Mouse (Mus musculus) adrenal gland, adult (tissue): ENCODE results near the gene Rara.

Source experiments
- DNase-seq, 2 experiments: peaks; one replicate each; pipeline ENCODE4 v3.0.0; 2022 to 2023; ENCODE audit warnings: low spot score in 1 of 2; ENCODE audit not compliant: inconsistent age in 2 of 2

Gene Rara

DNA sequence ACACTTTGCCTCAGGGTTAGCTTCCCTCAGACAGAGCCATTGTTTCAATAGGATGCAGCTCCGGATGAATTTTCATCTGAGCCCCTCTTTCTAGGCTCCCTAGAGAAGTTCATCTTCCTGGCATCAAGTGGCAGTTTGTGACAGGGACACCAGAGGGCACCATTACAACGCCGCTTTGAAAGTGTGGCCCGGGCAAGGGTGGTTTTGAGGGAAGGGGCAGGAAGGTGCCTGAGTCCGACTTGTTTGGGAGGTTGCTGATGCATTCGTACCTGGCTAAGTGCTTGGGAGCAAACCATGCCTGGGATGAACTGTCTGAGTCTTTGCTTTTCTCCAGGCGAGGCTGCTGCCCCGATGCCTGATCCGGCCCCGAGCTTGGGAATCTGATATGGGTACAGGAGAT is 5.3 kb upstream of the Rara start:
- DNase-seq: peak; percentile 61 to 85

DNA sequence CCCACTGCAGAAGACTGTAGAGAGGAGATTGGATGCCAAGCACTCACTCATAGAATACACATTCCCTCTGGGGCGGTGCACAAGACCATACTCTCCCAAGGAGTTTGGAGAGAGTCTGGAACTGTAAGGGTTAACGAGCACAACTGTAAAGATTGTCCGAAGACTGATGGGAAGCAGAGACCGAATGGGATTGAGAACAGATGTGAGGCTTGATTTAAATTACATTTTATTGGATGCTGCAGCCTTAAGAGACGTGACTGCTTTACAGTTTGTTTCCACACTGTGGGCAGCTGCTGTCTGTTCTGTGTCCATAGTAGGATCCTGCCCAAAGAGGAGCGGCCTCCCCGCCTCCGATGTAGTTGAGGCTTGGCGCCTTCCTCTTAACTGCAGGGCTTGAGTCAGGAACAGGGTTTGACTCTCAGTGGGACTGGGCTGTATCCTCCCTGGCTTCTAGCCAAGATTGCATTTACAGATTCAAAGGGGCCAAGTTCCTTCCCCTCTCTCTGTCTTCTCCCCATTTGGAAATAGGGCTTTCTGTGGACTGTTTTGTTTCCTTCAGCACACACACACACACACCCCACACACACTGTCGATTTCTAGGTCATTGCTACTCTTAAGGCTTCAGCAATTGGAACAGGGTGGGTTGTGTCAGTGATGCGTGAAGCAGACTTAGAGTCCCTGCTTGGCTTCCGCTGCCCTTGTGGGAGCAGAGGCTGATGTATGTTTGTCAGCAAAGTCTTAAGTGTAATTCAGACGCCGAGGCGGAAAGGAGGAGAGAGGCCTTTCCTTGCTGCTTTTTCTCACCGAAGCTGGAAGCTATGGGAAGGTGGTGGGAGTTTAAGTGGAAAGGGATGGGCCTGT is 4.5 kb upstream of the Rara start:
- peak in 1 of 2 experiments; percentile 38 for DNase-seq

DNA sequence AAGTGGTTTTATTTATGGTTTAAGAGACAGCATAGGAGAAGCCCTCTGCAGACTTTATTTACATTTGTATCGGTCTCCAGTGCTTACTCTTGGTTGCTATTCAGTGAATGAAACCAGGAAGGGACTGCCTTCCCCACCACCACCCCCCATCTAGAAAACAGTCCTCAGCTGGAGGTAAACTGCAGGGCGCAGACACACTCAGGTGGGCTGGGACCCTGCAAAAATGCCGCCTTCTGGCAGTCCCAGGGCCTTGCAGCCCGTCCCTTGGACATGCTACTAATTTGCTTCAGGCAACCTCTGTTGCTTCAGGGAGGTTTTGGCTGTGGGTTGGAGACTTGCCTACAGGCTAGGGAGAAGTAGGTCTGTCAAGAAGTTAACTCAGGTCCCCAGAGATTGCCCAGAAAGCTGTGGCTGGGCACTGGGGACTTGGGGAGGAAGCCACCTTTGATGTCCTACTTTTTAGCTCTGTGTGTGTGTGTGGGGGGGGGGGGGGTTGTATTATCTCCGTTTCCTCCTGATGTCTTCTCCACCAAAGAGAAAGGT is 2.9 kb upstream of the Rara start:
- DNase-seq: peak in 1 of 2 experiments; percentile 40

DNA sequence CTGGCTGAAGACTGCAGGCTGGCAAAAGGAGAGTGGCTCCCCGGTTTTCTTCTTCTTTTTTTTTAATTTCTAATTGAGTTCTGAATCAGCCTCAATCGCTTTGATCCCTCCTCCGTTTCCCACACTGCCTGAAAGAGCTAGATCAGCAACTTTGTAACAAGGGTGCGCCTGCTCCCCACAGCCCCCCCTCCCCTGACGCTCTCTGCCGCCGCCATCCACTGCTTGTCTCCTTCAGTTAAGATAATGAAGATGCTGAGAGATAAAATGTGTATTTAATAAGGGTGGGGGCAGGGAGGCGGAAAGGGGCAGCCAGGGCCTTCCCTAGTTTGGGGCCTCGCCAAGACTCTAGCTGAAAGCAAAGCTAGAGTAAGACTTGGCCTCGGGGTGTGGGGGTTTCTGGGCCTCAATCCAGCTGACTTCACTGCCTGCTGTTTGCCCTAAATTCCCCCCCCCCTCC is 2.3 kb upstream of the Rara start:
- peak; percentile 36 to 60 for DNase-seq

DNA sequence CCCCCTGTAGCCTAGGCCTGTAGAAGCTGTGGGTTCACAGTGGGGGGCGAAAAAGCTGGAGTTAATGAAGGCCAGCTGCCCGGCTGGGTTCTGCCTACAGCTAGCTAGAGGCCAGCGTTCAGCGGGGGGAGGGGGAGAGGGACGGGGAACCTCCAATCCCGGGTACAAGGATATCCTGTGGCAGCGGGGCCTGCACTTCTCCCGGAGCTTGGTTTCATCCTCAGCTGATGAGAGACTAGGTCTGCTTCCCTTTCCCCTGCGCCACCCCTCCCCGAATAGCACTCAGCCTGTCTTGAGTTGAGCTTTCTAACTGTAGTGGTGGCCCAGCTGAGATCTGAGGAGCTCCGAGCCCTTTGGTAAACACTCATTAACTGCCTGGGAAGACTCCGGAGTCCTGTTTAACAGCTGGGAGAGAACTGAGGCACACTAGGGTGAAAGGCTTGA is 1.7 kb upstream of the Rara start:
- no peak for DNase-seq

- DNase-seq: no peak
These were observed 1.1 kb upstream of the Rara start for GRCm38 (mm10) chr11:98926553-98926952.

- DNase-seq: peak in 1 of 2 experiments; percentile 53
These were observed 722 bp downstream of the Rara start for GRCm38 (mm10) chr11:98928186-98928893.

GRCm38 (mm10) chr11:98929503-98929902 is 1.9 kb downstream of the Rara start:
- DNase-seq: peak; percentile 49 to 70

- DNase-seq: peak; percentile 29 to 62
These were observed 2.5 kb downstream of the Rara start for GRCm38 (mm10) chr11:98930127-98930601.

DNA sequence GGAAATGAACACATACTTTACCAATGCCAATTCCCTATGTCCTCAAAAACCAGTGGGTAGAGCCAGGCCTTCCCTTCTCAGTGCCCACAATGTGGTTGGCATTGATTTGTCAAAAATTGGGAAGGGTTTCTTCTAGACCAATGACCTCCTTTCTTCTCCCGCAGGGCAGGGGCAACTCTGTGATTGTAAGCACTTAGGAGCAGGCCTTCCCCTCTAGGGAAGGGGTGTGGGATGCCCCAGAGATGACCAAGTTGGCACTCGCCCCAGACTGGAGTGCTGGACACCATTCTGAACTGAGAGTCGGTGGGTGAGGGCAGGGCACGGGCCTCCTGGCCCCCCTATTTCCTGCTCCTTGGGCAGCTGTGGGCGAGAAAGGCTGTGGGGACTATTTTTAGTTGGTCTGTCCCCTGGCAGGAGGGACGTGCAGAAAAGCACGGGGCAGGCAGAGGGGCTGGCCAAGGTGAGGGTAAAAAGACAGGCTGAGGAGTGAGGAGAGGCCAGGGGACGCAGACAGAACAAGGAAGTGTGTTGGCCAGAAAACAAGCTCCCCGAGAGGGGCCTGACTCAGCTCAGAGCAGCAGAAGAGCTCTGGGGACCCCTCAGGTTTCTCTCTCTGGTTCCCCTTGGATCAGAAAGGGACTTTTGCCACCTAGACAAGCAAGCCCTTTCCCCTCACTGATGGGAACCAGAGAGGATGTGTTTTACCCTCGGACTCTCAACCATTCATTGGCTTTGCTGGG is 3.3 kb downstream of the Rara start:
- DNase-seq: peak; percentile 32 to 63

DNA sequence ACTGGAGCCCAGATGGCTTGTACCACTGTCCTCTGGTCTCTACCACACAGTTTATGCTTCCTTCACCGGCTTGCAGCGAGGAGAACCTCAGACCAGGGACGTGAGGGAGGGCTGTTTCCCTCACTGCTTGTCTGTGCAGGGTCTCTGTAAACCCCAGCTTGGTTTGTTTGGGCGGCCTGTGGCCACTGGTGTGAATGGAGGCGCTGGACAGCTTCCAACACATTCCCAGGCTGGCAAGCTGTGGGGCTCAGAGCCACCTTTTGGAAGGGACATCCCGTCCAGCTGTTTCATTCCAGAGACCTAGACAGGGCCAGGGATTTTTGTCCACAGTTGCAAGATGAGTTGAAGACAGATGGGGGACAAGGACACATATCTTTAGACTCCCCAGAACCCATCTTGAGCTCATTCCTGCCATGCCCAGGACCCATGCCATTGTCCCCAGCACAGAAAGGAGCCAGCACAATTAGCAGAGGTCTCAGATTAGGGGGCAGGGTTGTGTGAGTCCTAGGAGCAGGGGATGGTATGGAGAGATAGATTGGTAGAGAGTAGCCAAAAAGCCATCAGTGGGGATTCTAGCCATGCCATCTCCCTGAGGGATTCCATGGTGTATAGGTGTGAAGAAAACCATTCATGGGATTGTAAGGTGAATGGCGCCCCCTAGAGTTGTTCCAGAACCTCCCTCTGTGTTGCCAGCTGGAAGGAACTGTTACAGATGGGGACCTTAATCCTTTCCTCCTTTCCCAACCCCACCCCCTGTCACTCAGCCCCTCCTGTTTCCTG is 4.1 kb downstream of the Rara start:
- peak; percentile 29 to 60 for DNase-seq

DNA sequence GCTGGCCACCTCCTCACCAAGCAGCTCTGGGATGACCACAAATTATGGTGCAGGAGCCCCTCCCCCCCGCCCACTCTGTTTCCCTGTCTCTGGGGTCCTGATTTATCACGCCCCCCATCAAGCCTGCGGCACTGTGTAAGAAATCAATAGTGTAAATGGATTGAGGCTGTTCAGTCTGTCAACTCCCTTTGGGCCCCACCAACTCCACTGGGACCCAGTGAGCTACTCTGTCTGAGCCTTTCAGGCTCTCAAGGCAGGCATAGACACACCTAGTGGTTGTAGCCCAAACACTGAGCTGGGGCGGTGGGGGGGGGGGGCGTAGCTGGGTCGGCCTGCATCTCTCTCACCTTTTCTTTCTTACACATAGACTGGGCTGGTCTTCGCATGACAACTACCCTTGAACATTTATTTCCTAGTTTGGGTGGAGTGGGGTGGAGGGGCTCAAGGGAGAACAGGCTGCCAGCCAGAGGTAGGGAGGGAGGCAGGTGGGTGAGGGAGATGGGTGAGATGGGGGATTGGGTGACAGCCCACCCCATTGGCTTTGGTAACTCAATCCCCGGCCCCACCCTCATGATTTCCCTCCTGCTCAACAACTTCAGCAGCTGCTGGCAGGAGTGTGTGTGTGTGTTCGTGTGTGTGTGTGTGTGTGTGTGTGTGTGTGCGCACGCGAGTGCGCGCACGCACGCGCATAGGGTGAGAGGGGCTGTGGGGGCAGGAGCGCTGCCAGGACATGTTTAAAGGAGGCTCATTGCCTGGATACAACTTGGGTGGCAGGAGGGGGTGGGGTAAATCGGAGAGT is 4.9 kb downstream of the Rara start:
- peak in 1 of 2 experiments; percentile 37 for DNase-seq

- DNase-seq: peak; percentile 98
These were observed 5.5 kb downstream of the Rara start for GRCm38 (mm10) chr11:98933151-98933550.

DNA sequence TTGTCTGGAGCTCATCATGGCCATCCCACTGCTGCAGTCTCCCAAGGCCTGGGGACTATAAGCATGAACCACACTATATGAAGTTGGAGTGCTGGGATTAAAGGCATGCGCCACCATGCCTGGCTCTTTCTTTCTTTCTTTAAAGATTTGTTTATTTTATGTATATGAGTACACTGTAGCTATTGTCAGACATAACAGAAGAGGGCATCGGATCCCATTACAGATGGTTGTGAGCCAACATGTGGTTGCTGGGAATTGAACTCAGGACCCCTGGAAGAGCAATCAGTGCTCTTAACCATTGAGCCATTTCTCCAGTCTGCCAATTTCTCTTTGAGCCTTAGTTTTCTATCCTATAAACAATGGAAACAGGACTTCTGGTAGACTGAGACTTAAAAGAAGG is 6.2 kb downstream of the Rara start:
- DNase-seq: peak in 1 of 2 experiments; percentile 57

- DNase-seq: peak in 1 of 2 experiments; percentile 68
These were observed 6.7 kb downstream of the Rara start for GRCm38 (mm10) chr11:98934367-98934766.

- no peak for DNase-seq
These were observed 7.5 kb downstream of the Rara start for GRCm38 (mm10) chr11:98935123-98935522.

DNA sequence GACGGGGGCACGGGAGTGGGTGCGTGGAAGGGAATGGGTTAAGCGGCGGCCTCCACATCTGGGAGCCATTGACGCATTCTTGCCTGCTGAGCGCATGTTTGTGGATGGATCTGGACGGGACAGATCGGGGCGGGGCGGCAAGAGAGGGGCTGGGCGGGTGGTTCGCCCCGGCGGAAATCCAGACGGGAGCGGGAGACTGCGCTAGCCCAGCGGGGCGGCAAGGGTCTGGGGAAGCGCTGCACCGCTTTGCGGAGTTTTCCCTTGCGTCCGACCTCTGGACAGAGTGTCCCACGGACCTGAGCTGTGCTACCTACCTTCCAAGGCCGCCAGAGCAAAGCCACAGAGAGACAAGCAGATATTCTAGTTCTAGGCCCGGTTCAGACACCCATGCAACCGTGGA is 8.6 kb downstream of the Rara start:
- DNase-seq: peak in 1 of 2 experiments; percentile 84

DNA sequence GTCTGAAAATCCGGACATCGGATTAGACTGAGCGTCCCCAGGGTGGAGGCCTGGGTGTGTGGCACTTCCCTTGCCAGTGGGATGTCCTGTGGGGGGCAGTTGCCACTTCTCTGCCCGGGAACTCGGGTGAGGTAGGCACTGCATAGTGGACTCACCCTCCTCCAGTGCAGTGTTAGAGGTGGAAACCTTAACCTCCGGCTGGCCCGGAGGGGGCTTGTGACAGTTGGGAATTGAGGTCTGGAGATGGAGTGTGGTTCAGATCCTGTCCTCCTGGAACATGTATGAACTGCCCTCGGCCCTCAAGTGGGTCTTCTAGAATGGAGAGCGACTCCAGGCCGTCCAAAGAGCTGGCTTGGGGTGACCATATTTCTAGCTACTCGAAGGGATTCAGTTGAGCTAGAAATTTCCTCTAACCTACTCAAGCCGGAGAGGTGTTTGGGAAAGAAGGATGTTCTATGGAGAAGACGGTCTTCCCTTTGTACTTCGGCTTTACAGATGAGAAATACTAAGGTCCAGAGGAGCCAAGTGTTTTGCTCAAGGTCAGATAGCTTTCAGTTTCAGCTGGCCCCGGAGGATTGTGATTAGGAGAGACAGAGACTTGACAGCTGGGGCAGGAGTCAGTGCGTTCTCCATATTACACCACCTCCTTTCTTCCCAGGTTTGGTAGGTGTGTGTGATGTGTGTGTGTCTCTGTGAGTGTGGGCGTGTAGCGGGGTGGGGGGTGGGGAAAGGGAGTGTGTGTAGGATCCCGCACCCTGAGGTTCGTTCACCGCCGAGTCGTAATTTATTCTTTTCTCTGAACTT is 9.2 kb downstream of the Rara start:
- DNase-seq: peak; percentile 62 to 92
